Mouse (Mus musculus) G1E-ER4 (cell line): ENCODE measurements around the gene Cir1. TPM values are rescaled to one million over a fixed set of nuclear protein-coding genes. Genes with fewer than 3 reads are reported as not detected.

Source experiments
- GATA1 ChIP-seq: IDR thresholded peaks from one replicate; pipeline ENCODE4 v1.8.0; 2012; ENCODE audit warnings: low read length, inconsistent platforms
- polyA plus RNA-seq: library from polyadenylated mRNA; stranded (reverse); fragments of >175 nt; gene quantifications from 2 replicates; pipeline ENCODE4 v1.2.3, GENCODE M21; 2012

Cir1 gene
- polyA plus RNA-seq, 1 experiment = 17.2 TPM

- TF ChIP-seq GATA1 = no peak
Measured at GRCm38 (mm10) chr2:73270593-73271458, 41.7 kb downstream of the Cir1 start.

GRCm38 (mm10) chr2:73270071-73270592, 42.4 kb downstream of the Cir1 start:
- no peak for TF ChIP-seq GATA1

- TF ChIP-seq GATA1 = no peak
Measured at GRCm38 (mm10) chr2:73269666-73270065, 42.8 kb downstream of the Cir1 start.

GRCm38 (mm10) chr2:73268836-73269395, 43.6 kb downstream of the Cir1 start:
- no peak for TF ChIP-seq GATA1

GRCm38 (mm10) chr2:73268281-73268680, 44.2 kb downstream of the Cir1 start:
- TF ChIP-seq GATA1 = no peak

GRCm38 (mm10) chr2:73267818-73268217, 44.7 kb downstream of the Cir1 start:
- TF ChIP-seq GATA1 = no peak

- no peak for TF ChIP-seq GATA1
Measured at GRCm38 (mm10) chr2:73267231-73267630, 45.3 kb downstream of the Cir1 start.

- TF ChIP-seq GATA1 = no peak
Measured at GRCm38 (mm10) chr2:73266623-73267022, 45.9 kb downstream of the Cir1 start.

- TF ChIP-seq GATA1 = no peak
Measured at GRCm38 (mm10) chr2:73266011-73266410, 46.5 kb downstream of the Cir1 start.

GRCm38 (mm10) chr2:73264611-73265195, 47.8 kb downstream of the Cir1 start:
- TF ChIP-seq GATA1 = no peak

GRCm38 (mm10) chr2:73263794-73264610, 48.5 kb downstream of the Cir1 start:
- TF ChIP-seq GATA1 = no peak

GRCm38 (mm10) chr2:73263172-73263765, 49.2 kb downstream of the Cir1 start:
- TF ChIP-seq GATA1 = no peak

- no peak for TF ChIP-seq GATA1
Measured at GRCm38 (mm10) chr2:73248701-73249100, 63.8 kb downstream of the Cir1 start.

GRCm38 (mm10) chr2:73241299-73241698, 71.2 kb downstream of the Cir1 start:
- TF ChIP-seq GATA1 = no peak

Other genes starting within 250 kb of the Cir1 start
- gene Ola1, start 93.8 kb downstream of the Cir1 start, polyA plus RNA-seq = 54.2 and 56.6 TPM in 2 replicates
- not detected in 2 replicates for gene Sp9, start 40.8 kb downstream of the Cir1 start, polyA plus RNA-seq
- 0.87 and 1.2 TPM in 2 replicates for gene Scrn3, start 100 bp downstream of the Cir1 start, polyA plus RNA-seq
- gene Gpr155, start 73.9 kb upstream of the Cir1 start, polyA plus RNA-seq = 0.85 TPM in 2 replicates
- gene Wipf1, start 217.0 kb upstream of the Cir1 start, polyA plus RNA-seq = 0.16 and 0.17 TPM in 2 replicates